Mouse (Mus musculus) left cerebral cortex, postnatal 25 days (tissue): ENCODE results near the gene Ly6g6f. TPM values are rescaled to one million over a fixed set of nuclear protein-coding genes. Genes with fewer than 3 reads are reported as not detected.

Experiments used
- DNase-seq, 2 experiments: peaks; one replicate each; pipeline ENCODE4 v3.0.0; 2022; ENCODE audit warnings: low spot score in 2 of 2, mixed read lengths in 1 of 2
- intact Hi-C: fragments of 180-260 bp; cut with DNase I; formaldehyde crosslinking; loops from one replicate; pipeline ENCODE4 v1.15.1; 2025
- total RNA-seq, 2 experiments: library from RNA; stranded (reverse); gene quantifications; 2 replicates each; pipeline ENCODE4 v1.2.3; 2021

Gene Ly6g6f
- total RNA-seq, 2 experiments from 2014 or later: not detected

GRCm38 (mm10) chr17:35111774-35112173 lies 26.4 kb upstream of the Ly6g6f start:
- no peak for DNase-seq
- intact Hi-C loops: no loop called here

- no peak for DNase-seq
- intact Hi-C loops: no loop called here
Measured at GRCm38 (mm10) chr17:35108097-35108496, 22.7 kb upstream of the Ly6g6f start, which contains the start of gene Ly6g5c. TSS of gene Ly6g5c (plus strand) at chr17:35108279.

GRCm38 (mm10) chr17:35106522-35106921 lies 21.1 kb upstream of the Ly6g6f start:
- intact Hi-C loops: loop anchor here (1.0 kb wide), 1 partner anchor 85 kb away; no protein-coding TSS in a partner anchor
- no peak for DNase-seq

GRCm38 (mm10) chr17:35105740-35106389 lies 20.5 kb upstream of the Ly6g6f start:
- intact Hi-C loops: loop anchor here (1.0 kb wide), 1 partner anchor 85 kb away; no protein-coding TSS in a partner anchor
- DNase-seq: peak in 1 of 2 experiments; percentile 40

GRCm38 (mm10) chr17:35104754-35105153 lies 19.3 kb upstream of the Ly6g6f start:
- intact Hi-C loops: no loop called here

GRCm38 (mm10) chr17:35104079-35104478 lies 18.7 kb upstream of the Ly6g6f start:
- intact Hi-C loops: no loop called here

More at GRCm38 (mm10) chr17:35104754-35105153, 19.3 kb upstream of the Ly6g6f start:
- DNase-seq: no peak

GRCm38 (mm10) chr17:35103221-35103690 lies 17.8 kb upstream of the Ly6g6f start:
- DNase-seq: no peak
- intact Hi-C loops: no loop called here

More at GRCm38 (mm10) chr17:35104079-35104478, 18.7 kb upstream of the Ly6g6f start:
- DNase-seq: no peak

- intact Hi-C loops: no loop called here
- no peak for DNase-seq
Measured at GRCm38 (mm10) chr17:35102299-35102698, 16.9 kb upstream of the Ly6g6f start.

GRCm38 (mm10) chr17:35101161-35101560 lies 15.8 kb upstream of the Ly6g6f start:
- DNase-seq: no peak
- intact Hi-C loops: no loop called here

- no peak for DNase-seq
- intact Hi-C loops: no loop called here
Measured at GRCm38 (mm10) chr17:35100196-35100765, 14.9 kb upstream of the Ly6g6f start.

GRCm38 (mm10) chr17:35097164-35097655 lies 11.8 kb upstream of the Ly6g6f start:
- intact Hi-C loops: no loop called here
- peak; percentile 41 to 82 for DNase-seq

- DNase-seq: no peak
- intact Hi-C loops: no loop called here
Measured at GRCm38 (mm10) chr17:35096597-35096996, 11.2 kb upstream of the Ly6g6f start.

- DNase-seq: peak in 1 of 2 experiments; percentile 63
- intact Hi-C loops: no loop called here
Measured at GRCm38 (mm10) chr17:35094475-35095365, 9.3 kb upstream of the Ly6g6f start.

- intact Hi-C loops: no loop called here
- DNase-seq: no peak
Measured at GRCm38 (mm10) chr17:35092403-35093198, 7.2 kb upstream of the Ly6g6f start.

GRCm38 (mm10) chr17:35090166-35090932 lies 4.9 kb upstream of the Ly6g6f start:
- intact Hi-C loops: no loop called here
- DNase-seq: no peak

GRCm38 (mm10) chr17:35088825-35089644 lies 3.6 kb upstream of the Ly6g6f start, which contains the start of gene Abhd16a:
TSS of gene Abhd16a (plus strand) at chr17:35089263.
- DNase-seq: peak; percentile 97 to 98
- intact Hi-C loops: no loop called here

- DNase-seq: no peak
- intact Hi-C loops: no loop called here
Measured at GRCm38 (mm10) chr17:35088151-35088550, 2.7 kb upstream of the Ly6g6f start.
